Mouse (Mus musculus) kidney, adult 9 months (tissue): ENCODE measurements around the gene Fgf10.

Experiments
- DNase-seq: peaks from one replicate; pipeline ENCODE4 v3.0.0; 2022

Gene Fgf10

DNA sequence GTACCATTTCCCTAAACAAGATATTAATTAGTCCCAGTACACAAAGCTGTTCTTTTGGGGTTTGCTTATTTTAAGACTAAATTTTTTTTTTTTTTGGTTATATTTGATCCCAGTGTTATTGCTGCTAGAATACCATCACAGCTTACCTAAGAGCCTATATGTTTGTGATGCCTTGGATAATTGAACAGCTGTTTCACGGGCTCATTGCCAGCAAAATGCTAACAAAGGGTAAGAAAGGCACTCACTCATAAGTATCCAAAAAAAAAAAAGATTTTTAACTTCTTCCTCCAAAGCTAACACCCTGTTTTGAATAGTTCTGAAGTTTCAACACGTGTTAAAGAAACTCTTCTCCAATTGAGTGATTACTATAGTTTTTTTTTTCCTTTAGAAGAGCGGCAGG lies 48.8 kb downstream of the Fgf10 start:
- DNase-seq: no peak

DNA sequence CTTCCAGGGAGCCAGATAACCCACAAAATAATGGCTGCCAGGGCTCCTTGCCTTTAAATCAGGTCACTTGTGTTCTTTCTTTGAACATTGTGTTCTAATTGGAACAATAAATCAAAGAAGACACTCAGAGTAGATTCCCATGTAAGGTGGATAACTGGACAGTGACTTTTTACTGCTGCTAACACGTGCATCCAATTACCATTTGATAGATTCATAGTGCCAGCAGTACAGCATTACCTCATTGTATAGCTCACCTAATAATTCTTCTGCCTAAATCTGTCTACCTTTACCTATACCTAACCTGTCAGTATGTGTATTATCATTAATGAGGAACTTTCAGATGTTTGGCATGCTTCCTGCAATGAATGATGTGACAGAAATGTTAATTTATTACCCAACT lies 52.1 kb downstream of the Fgf10 start:
- no peak for DNase-seq

DNA sequence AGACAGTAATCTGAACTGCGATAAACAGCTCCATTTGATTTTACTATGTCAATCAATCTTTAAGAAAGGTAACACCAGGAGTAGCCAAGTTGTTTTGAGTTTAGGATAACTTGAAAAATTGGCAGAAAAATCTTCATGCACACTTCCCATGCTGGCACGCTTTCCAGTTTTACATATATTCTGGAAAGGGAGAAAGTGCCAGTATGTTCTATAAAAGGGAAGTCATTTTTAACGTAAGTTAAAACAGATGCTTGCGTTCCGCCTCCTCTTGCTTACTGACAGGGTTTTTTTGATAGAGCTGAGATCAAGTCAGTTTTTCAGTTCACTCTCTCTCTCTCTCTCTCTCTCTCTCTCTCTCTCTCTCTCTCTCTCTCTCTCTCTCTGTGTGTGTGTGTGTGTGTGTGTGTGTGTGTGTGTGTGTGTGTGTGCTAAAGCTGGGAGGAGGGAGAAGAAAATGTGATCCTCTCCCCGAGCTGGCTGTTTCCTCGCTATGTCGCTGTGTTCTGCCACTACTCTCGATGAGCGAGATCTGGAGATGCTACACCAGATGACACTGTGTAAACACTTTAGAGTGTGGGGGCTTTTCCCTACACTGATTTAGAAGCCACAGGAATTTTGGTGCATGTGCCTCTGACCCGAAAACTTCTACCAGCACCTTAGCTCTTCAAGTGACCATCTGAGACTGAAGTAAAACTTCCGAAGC lies 62.4 kb downstream of the Fgf10 start:
- no peak for DNase-seq

DNA sequence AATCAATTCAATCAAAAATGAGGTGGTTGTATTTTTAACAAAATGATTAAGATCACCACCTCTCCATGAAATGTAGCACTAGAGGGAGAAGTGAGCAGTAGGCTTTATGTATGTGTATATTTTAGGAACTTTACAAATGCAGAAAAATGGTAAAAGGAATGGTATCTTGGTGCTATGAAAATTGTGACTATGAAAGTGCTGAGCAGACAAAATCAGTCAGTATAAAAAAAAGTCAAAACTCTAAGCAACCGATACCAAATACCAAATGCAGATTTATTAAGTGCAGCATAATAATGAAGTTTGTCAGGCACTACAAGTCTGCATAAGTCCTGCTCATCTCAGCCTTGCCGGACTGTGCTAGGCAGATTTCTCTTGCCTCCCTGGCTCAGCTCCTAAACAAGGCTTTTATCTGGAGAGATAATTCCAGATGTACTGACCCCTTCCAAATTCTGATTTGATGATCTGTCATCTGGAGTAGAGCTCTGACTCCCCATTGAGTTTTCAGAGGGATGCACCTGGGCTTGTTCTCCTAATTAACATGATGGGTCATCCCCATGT lies 70.3 kb downstream of the Fgf10 start:
- no peak for DNase-seq

DNA sequence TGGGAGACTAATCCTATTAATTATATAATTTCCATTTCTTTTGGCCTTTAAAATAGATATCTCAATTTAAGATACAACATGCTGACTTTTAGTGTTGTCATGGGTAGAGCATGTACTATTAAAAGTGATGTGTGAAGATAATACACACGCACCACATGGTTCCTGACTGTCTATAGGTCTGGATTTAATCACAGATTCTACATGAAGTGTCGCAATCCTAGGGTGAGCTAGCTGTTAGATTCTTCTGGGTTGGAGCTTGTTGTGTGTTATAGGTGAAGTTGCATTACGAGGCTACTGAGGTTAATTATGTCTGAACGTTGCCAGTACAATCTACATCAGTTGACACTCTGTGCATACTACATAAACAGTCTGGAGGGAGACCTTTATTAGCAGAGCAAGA lies 73.2 kb downstream of the Fgf10 start:
- DNase-seq: no peak

DNA sequence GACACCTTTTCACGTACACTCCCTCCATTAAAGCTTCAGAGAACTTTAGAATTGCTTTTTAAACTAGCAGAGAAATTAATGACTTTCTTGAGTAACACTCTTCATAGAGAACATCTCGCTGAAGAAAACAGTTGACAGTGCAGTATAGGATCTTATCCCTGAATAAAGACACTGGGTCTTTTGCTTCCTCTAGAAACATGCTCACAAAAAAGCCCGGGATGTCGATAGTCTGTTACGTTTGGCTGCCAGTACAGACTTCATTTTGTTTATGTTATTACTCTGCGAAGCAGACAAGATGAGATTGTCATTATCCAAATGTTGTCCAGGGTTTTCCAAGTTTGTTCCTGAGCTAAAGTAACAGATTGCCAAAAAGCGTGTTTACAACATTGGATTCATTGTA lies 75.2 kb downstream of the Fgf10 start:
- DNase-seq: no peak

DNA sequence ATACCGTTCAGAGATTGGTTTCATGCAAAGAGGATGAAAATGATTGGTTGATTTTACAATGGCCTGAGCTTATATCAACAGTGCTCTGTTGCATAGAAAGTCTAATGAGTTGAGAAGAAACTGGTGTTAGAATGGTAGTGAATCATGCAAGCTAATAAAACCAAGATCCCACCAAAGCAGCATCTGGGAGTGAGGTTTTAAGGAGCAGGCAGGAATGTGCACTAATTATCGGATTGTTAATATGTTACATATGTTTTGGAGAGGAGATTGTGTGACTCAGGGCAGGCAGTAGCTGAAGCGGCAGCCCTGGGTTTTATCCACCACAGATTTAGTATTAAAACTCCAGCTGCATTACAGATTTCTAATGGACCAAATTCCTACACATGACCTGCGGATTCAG lies 76.8 kb downstream of the Fgf10 start:
- DNase-seq: no peak

DNA sequence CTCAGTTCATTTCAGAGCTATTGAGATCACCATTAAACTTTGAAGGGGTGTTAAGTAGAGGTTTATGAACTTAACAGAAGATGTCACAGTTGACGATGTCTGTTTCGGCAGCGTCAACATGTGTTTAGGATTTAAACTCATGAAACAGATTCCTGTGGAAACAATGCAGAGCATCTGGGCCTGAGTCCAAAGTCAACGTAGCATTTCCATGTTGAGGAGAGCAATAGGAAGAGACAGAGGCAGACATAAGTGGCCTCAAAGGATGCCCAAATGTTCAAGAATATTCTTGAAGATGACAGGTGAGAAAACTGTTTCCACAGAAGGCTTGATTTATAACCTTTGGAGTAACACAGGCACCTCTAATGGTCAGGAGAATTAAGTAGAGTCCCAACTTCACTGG lies 84.4 kb downstream of the Fgf10 start:
- no peak for DNase-seq

DNA sequence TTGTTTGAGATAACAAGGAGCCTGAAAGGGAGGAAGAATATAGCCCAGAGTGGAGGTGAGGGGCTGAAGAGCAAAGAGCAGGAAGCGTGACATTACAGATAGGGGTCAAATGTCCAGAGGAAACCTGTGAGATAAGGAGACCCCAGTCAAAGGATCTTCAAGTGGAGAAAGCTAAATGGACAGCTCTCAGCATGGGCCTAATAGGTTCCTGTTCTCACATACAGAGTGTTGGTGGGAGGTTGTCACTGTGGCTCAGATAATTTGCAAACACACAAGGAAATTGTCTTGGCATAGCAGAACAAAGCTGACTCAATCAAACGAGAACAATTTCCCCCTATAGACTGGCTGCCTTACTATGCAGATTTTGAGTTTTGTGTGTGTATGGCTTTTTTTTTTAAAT lies 89.4 kb downstream of the Fgf10 start:
- no peak for DNase-seq

DNA sequence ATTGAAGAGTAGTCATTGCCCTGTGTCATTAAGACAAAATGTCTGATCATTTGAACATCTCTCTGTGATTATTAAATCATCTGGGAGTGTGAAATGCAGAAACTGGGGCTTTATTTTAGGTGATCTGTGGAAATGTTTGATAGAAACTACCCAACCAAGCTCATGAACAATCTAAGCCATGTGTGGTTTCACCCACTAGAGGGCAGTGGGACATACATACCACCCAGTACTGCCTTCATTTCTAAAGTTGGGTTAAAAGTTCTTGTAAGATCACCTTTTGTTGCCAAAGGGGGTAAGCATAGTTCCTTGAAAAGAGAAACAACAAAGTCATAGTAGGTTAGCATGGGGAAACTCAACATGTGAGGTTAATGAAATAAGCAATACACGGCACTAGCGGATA lies 93.4 kb downstream of the Fgf10 start:
- DNase-seq: peak; percentile 33

DNA sequence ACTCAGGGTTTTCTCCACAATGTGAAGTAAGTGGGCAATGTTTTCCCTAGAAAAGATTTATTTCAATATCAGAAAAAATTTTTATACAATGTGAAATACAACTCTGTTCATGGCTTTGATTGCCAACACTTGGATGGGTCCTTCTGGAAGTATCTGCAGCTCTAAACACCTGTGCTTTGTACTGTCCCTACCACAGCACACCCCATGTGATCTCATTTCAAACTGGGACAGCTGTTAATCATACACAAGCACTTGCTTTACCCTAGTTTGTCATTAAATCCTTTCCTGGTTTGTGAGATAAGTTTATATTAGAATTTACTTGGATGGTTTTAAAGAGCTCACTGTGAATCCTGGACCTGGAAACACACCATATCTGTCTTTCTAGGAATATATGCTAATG lies 102.6 kb downstream of the Fgf10 start:
- DNase-seq: peak; percentile 67

DNA sequence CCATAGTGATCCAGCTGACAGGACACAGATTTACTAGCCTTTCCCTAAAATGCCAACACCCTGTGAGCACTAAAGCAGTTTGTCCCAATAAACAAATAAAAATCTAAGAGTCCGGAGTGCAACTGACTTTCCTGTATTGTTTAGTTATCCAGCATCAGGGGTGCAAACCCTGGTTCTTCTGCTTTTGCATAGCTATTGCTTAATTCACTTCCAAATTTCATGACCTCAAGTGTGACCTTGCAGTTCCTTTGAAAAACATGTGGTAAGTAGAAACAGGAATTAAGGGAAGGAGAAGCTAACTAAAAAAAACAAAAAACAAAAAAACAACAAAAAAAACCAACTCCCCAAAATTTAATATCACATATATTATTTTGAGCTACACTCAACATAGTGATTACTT lies 105.6 kb downstream of the Fgf10 start:
- DNase-seq: no peak

DNA sequence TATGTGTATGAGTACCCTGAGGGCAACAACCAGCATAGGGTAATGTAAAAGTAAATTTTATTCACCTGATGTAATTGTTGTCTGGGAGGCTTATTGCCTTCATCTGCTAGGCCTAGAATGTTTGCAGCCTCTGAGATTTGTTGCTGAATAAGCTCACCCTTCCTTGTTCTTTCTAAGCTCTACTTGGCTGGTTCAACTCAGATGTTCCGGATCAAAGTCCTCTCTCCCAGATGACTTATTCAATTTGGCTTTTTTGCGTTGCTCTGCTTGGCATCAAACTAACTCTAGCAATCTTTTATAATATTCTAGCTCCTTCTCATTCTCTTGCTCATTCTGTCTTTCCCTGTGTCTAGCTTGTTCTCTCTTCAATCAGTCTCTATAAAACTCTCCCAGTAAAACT lies 109.6 kb downstream of the Fgf10 start:
- DNase-seq: peak; percentile 55

DNA sequence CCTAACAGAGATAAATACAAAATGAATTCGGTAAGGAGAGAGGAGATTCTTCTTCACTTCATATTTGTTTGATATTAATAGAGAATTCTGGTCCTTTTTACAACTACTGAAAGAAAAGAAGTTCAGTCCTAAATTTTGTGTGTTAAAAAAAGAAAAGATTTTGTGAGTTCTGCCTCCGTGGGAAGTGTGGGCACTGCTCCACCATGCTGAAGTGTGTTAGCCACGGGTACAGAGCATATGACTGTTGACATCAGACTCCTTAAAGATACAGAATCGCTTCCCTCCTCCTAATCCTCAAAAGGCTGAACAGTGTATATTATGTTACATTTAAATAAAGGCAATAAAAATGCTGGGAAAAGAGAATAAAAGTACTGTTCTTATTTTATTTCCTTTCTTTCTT lies 122.2 kb downstream of the Fgf10 start:
- no peak for DNase-seq

DNA sequence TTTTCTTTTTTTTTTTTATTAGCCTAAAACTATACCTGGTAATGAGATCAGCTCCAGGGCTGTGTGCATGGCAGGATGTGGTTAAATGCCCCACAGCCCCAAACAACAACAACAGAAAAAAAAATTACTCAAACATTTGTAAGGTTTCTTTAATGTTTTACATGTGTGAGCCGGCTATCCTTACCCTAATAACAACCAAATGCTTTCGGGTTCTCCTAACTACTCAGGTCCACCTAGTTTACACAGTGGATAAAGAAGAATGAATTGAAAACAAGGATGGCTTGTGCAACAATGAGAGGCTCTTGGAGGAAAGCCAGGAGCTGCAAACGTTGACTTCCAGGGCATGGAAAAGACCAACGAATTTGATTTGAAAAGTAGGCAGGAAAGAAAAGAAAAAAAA lies 122.6 kb downstream of the Fgf10 start:
- DNase-seq: no peak

DNA sequence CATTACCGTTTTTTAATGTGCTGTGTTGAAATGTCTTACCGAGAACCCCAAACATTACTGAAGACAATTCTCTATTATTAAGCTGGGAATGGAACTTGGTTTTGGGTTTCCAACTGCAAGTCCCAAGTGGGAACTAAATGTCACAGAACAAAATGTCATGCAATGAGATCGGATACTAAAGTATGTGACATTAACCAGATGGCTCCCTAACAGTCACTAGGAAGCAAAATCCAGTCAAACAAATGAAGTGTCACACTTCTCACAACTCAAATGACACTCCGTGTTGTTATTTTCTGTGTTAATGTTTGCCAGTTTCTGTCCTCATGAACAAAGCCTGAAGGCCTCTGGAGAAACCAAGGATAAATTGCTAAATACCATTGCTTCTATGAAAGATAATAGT lies 130.6 kb downstream of the Fgf10 start:
- no peak for DNase-seq

DNA sequence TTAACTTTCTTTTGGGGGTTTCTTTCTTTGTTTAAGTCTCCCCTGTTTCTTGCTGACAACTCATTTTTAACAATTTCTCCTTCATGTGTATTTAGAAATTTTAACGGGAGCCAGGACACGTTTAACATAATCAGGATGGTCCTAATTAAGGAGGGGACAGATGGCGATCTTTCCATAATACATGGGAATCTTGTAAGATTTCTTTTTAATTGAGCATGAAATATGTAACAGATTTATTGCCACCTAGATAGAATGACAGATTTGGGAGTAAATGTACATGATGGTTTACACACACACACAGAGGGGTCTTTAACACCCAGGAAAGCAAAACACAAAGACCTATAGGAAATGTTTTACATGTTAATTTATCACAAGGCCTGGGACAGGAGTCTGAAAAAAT lies 137.1 kb downstream of the Fgf10 start:
- no peak for DNase-seq

DNA sequence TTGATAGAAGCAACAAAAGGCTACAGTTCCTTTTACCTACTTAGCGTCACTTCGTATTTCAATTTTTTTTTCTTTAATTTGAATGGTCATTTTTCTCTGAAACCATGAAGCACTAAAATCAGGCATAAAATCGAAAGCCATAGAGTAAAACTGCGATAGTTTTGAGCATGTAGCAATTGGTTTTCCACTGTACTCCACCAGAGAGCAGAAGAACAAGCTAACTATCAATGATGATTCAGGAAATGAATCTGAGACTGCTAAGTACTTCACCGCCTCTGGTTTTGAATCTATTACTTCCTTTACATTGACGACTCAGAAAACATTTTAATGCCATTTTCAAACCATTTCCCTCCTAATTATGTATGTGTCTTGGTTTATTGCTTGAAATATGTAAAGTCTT lies 150.2 kb downstream of the Fgf10 start:
- no peak for DNase-seq

DNA sequence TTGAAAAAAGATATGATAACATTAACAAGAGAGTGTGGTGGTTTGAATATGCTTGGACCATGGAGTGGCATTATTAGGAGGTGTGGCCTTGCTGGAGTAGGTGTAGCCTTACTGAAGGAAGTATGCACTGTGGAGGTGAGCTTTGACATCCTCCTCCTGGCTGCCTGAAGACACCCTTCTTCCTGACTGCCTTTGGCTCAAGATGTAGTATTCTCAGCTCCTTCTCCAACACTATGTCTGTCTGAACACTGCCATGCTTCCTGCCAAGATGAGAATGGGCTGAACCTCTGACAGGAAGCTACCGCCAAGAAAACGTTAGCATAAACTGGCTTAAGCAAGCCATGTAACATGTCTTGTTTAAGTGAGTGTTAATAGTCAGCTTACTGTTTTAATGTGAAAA lies 153.5 kb downstream of the Fgf10 start:
- no peak for DNase-seq

DNA sequence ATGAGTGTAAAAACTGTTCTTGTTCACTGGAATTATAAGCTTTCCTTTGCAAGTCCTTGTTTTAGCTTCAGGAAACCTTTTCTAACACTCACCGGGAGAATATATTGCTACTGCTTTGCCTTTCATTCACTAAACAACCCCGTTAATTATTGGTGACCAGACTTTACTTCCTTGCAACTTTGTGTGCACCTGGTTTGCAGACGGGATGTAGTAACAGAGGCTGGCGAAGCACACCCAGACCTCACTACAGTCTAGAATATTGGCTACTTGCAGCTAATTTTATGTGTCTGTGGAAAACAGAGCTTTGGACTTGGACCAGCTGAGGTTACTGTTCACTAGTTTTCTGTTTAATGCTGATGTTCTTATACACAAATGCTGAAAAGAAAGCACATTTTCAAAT lies 155.5 kb downstream of the Fgf10 start:
- DNase-seq: peak; percentile 1

DNA sequence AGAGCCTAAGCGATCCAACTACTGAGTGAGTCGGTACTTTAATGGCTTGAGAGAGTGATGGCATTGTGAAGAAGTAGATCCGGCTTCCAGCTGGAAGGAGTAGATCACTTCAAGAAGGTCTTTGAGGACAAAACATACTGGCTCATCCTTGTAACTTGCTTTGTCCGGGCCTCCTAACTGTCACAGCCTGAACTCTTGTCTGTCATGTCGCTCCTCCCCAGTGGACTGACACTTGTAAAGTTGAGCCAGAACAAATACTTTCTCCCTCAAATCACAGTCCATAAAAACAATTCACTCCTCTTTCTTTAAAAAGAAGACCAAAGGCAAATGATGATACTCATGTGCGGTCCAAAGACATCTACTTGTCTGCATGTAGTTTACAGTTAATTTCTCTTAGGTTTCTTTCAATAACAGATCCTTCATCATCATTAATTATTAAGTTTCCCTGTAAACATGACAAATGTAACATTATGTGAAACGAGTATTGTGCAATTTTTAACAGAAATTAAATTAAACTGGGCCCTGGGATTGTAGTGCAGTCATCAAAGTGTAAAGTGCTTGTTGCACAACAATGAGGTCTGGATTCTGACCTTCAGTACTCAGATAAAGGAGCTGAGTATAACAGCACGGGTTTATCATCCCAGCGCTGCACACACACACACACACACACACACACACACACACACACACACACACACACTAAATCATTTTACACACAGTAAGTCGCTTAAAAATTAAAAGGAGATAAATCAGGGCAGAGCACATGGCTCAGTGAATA lies 159.2 kb downstream of the Fgf10 start:
- no peak for DNase-seq

DNA sequence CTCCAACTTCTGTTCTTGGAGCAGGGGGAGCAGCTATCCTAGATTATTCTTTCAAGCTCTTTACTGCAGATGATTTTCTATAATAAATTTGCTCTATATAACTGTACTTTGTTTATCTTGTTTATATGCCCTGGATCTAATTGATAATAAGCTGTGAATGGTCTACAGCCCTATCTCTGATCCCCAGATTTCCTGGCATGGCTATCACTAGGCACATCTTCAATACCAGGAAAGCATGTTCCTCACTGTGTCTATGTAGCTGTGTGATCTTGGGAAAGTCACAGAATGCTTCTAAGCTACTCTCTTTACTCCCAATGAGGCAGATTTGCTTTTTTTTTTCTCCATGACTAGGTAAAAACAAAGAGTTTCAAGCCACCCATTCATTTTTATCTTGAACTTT lies 164.4 kb downstream of the Fgf10 start:
- DNase-seq: no peak

DNA sequence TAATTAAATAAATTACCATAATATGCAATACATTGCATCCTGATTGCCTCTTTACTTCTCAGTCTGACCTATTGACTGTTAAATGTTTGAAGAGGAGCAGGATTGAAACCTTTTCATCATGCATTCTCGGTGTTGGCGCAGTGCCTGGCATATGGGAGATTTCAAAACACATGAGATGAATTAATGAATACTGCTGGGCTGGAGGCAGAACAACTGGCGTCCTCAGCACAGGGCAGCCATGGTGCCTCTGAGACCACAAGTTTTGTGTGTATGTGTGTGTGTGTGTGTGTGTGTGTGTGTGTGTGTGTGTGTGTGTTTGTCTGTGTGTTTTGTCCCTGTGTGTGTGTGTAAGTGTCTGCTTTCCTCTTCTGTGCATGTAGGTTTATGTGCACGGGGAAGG lies 165.5 kb downstream of the Fgf10 start:
- no peak for DNase-seq
